Mouse (Mus musculus) right cerebral cortex, adult 18-20 months (tissue): ENCODE results near the gene Crtc3.
A peak's percentile ranks its signal among the peaks of the same experiment; 100 is the strongest.

Experiments used
- DNase-seq: peaks from one replicate; pipeline ENCODE4 v3.0.0; 2022; ENCODE audit warnings: mixed read lengths

The Crtc3 gene

GRCm38 (mm10) chr7:80688556-80689220, at the start of gene Crtc3:
Gene Crtc3 (minus strand): TSS chr7:80688877.
- DNase-seq, result peak; percentile 57

GRCm38 (mm10) chr7:80736199-80736598, 47.5 kb upstream of the Crtc3 start:
- no peak for DNase-seq

GRCm38 (mm10) chr7:80732986-80733385, 44.3 kb upstream of the Crtc3 start:
- no peak for DNase-seq

GRCm38 (mm10) chr7:80729662-80730061, 41.0 kb upstream of the Crtc3 start:
- peak; percentile 71 for DNase-seq

GRCm38 (mm10) chr7:80721041-80721440, 32.4 kb upstream of the Crtc3 start:
- DNase-seq, result peak; percentile 83

GRCm38 (mm10) chr7:80719582-80719981, 30.9 kb upstream of the Crtc3 start:
- no peak for DNase-seq

- no peak for DNase-seq
Measured at GRCm38 (mm10) chr7:80719038-80719437, 30.4 kb upstream of the Crtc3 start.

GRCm38 (mm10) chr7:80718471-80718870, 29.8 kb upstream of the Crtc3 start:
- DNase-seq, result no peak

- DNase-seq, result no peak
Measured at GRCm38 (mm10) chr7:80716758-80717157, 28.1 kb upstream of the Crtc3 start.

GRCm38 (mm10) chr7:80715306-80715705, 26.6 kb upstream of the Crtc3 start:
- peak; percentile 77 for DNase-seq

GRCm38 (mm10) chr7:80711496-80711895, 22.8 kb upstream of the Crtc3 start:
- no peak for DNase-seq

- DNase-seq, result no peak
Measured at GRCm38 (mm10) chr7:80710333-80710732, 21.7 kb upstream of the Crtc3 start.

GRCm38 (mm10) chr7:80704066-80704465, 15.4 kb upstream of the Crtc3 start:
- DNase-seq, result no peak

- no peak for DNase-seq
Measured at GRCm38 (mm10) chr7:80702510-80702909, 13.8 kb upstream of the Crtc3 start.

GRCm38 (mm10) chr7:80699709-80700108, 11.0 kb upstream of the Crtc3 start:
- DNase-seq, result no peak

- no peak for DNase-seq
Measured at GRCm38 (mm10) chr7:80698940-80699339, 10.3 kb upstream of the Crtc3 start.

GRCm38 (mm10) chr7:80697859-80698258, 9.2 kb upstream of the Crtc3 start:
- no peak for DNase-seq

GRCm38 (mm10) chr7:80696903-80697302, 8.2 kb upstream of the Crtc3 start:
- no peak for DNase-seq

- no peak for DNase-seq
Measured at GRCm38 (mm10) chr7:80696334-80696733, 7.7 kb upstream of the Crtc3 start.

GRCm38 (mm10) chr7:80692472-80692871, 3.8 kb upstream of the Crtc3 start:
- no peak for DNase-seq

- DNase-seq, result peak; percentile 72
Measured at GRCm38 (mm10) chr7:80691131-80691530, 2.5 kb upstream of the Crtc3 start.

GRCm38 (mm10) chr7:80689221-80689591, 529 bp upstream of the Crtc3 start:
- no peak for DNase-seq

- DNase-seq, result peak; percentile 66
Measured at GRCm38 (mm10) chr7:80687721-80688555, 739 bp downstream of the Crtc3 start.

GRCm38 (mm10) chr7:80685639-80686038, 3.0 kb downstream of the Crtc3 start:
- DNase-seq, result no peak
